Mouse (Mus musculus) E14TG2a.4 (cell line): Measurements from ENCODE around the gene Gm20388.
"Not testable (repeated sequence)": the region's sequence is repeated elsewhere in the genome, so short reads cannot be mapped to it uniquely, and the experiment has no call there.

Experiments used
- H3K27me3 ChIP-seq: 2 replicates; pipeline ENCODE4 v1.6.1; 2014; ENCODE audit warnings: low read length, control low read depth; ENCODE audit not compliant: insufficient read depth
- H3K36me3 ChIP-seq: 2 replicates; pipeline ENCODE4 v1.6.1; 2014; ENCODE audit warnings: low read length, control low read depth; ENCODE audit not compliant: insufficient read depth
- H3K4me1 ChIP-seq: replicated peaks from 2 replicates; pipeline ENCODE4 v1.6.1; 2014; ENCODE audit warnings: low read depth, low read length, control low read depth
- H3K4me3 ChIP-seq: replicated peaks from 2 replicates; pipeline ENCODE4 v1.5.1; 2014; ENCODE audit warnings: mild to moderate bottlenecking, low read length
- H3K9me3 ChIP-seq: 2 replicates; pipeline ENCODE4 v1.6.1; 2014; ENCODE audit warnings: low read length, control low read depth
- CTCF ChIP-seq: conservative IDR thresholded peaks from 2 replicates; pipeline ENCODE4 v1.5.1; 2014; ENCODE audit warnings: low read length
- NANOG ChIP-seq: IDR thresholded peaks from 2 replicates; pipeline ENCODE4 v1.6.1; 2014; ENCODE audit warnings: borderline replicate concordance, low read length, mixed read lengths
- POU5F1 ChIP-seq: IDR thresholded peaks from 2 replicates; pipeline ENCODE4 v1.6.1; 2014; ENCODE audit warnings: low read length, borderline replicate concordance

Gene Gm20388

GRCm38 (mm10) chr8:123808671-123809070 lies 3898.0 kb downstream of the Gm20388 start:
- TF ChIP-seq POU5F1 (no peak), NANOG (no peak), CTCF (no peak)
- Histone ChIP-seq H3K27me3 (no peaks in the 10 kb centered on the region), H3K4me3 (no peak overlapping the region), H3K4me1 (peaks cover 81% of the 10 kb centered on the region), H3K9me3 (no peaks in the 10 kb centered on the region), H3K36me3 (peaks cover 28% of the 10 kb centered on the region)

GRCm38 (mm10) chr8:123809342-123809741 lies 3898.7 kb downstream of the Gm20388 start:
- Histone ChIP-seq H3K36me3 (peaks cover 33% of the 10 kb centered on the region), H3K4me1 (peaks cover 87% of the 10 kb centered on the region)
- H3K9me3 ChIP-seq, result not testable (repeated sequence)

GRCm38 (mm10) chr8:123812227-123812626 lies 3901.6 kb downstream of the Gm20388 start:
- no peaks in the 10 kb centered on the region for H3K9me3 ChIP-seq
- no peaks in the 10 kb centered on the region for H3K27me3 ChIP-seq
- peaks cover 57% of the 10 kb centered on the region for H3K36me3 ChIP-seq
- H3K4me1 ChIP-seq, result peaks cover 93% of the 10 kb centered on the region
- TF ChIP-seq CTCF (no peak), POU5F1 (no peak), NANOG (no peak)
- no peak overlapping the region for H3K4me3 ChIP-seq

More at GRCm38 (mm10) chr8:123809342-123809741, 3898.7 kb downstream of the Gm20388 start:
- H3K4me3 ChIP-seq, H3K27me3 ChIP-seq: not testable (repeated sequence)

GRCm38 (mm10) chr8:123813173-123813891 lies 3902.7 kb downstream of the Gm20388 start:
- Histone ChIP-seq H3K4me3 (no peak overlapping the region), H3K4me1 (peaks cover 86% of the 10 kb centered on the region), H3K27me3 (no peaks in the 10 kb centered on the region), H3K36me3 (peaks cover 47% of the 10 kb centered on the region), H3K9me3 (no peaks in the 10 kb centered on the region)
- no peak for TF ChIP-seq POU5F1
- no peak for TF ChIP-seq CTCF
- TF ChIP-seq NANOG, result no peak

- Histone ChIP-seq H3K36me3 (peaks cover 44% of the 10 kb centered on the region), H3K27me3 (no peaks in the 10 kb centered on the region), H3K9me3 (no peaks in the 10 kb centered on the region), H3K4me1 (peaks cover 81% of the 10 kb centered on the region), H3K4me3 (no peak overlapping the region)
- TF ChIP-seq NANOG (no peak), POU5F1 (no peak), CTCF (no peak)
Measured at GRCm38 (mm10) chr8:123813892-123814266, 3903.2 kb downstream of the Gm20388 start.

GRCm38 (mm10) chr8:123815325-123815724 lies 3904.7 kb downstream of the Gm20388 start:
- no peaks in the 10 kb centered on the region for H3K9me3 ChIP-seq
- peaks cover 34% of the 10 kb centered on the region for H3K36me3 ChIP-seq
- H3K4me1 ChIP-seq, result peaks cover 67% of the 10 kb centered on the region
- no peak overlapping the region for H3K4me3 ChIP-seq
- TF ChIP-seq NANOG (no peak), CTCF (no peak)
- no peaks in the 10 kb centered on the region for H3K27me3 ChIP-seq

- H3K9me3 ChIP-seq, result no peaks in the 10 kb centered on the region
- H3K27me3 ChIP-seq, result no peaks in the 10 kb centered on the region
- peaks cover 41% of the 10 kb centered on the region for H3K36me3 ChIP-seq
- TF ChIP-seq CTCF, result no peak
- TF ChIP-seq POU5F1, result no peak
- no peak for TF ChIP-seq NANOG
- no peak overlapping the region for H3K4me3 ChIP-seq
- H3K4me1 ChIP-seq, result peaks cover 54% of the 10 kb centered on the region
Measured at GRCm38 (mm10) chr8:123816939-123817338, 3906.3 kb downstream of the Gm20388 start.

- H3K4me1 ChIP-seq, result peaks cover 46% of the 10 kb centered on the region
- H3K27me3 ChIP-seq, result no peaks in the 10 kb centered on the region
- H3K36me3 ChIP-seq, result peaks cover 39% of the 10 kb centered on the region
- H3K4me3 ChIP-seq, result no peak overlapping the region
- TF ChIP-seq NANOG (no peak), CTCF (peak; percentile 59), POU5F1 (no peak)
- H3K9me3 ChIP-seq, result no peaks in the 10 kb centered on the region
Measured at GRCm38 (mm10) chr8:123817747-123818146, 3907.1 kb downstream of the Gm20388 start.
